Mouse (Mus musculus) gastrocnemius, adult 2 months (tissue): ENCODE measurements around the gene Syt2. TPM values are rescaled to one million over a fixed set of nuclear protein-coding genes. Genes with fewer than 3 reads are reported as not detected.

ENCODE experiments used
- DNase-seq: peaks from one replicate; pipeline ENCODE4 v3.0.0; 2022
- H3K27ac ChIP-seq: fragments of 200-600 bp; 2 replicates; pipeline ENCODE4 v1.8.1; 2022; ENCODE audit warnings: mild to moderate bottlenecking
- H3K4me3 ChIP-seq: fragments of 200-600 bp; 2 replicates; pipeline ENCODE4 v1.8.1; 2022; ENCODE audit warnings: mild to moderate bottlenecking, moderate library complexity
- CTCF ChIP-seq: fragments of 200-600 bp; IDR thresholded peaks from 2 replicates; pipeline ENCODE4 v1.8.1; 2022; ENCODE audit warnings: antibody characterized with exemption, mild to moderate bottlenecking, moderate library complexity
- intact Hi-C: fragments of 180-260 bp; cut with DNase I; formaldehyde crosslinking; loops from one replicate; pipeline ENCODE4 v1.15.1; 2025
- total RNA-seq, 2 experiments: library from RNA; stranded (reverse); gene quantifications; 2 replicates each; pipeline ENCODE4 v1.2.3; 2021

The Syt2 gene
- total RNA-seq, 2 experiments from 2014 or later, result not detected

- DNase-seq, result no peak
- intact Hi-C loops, result no loop called here
- Histone ChIP-seq H3K4me3 (no peak overlapping the region), H3K27ac (no peak overlapping the region)
- TF ChIP-seq CTCF, result no peak
Observed at GRCm38 (mm10) chr1:134741946-134742661, 95.6 kb downstream of the Syt2 start.

- 0 out of 2 replicates have a peak overlapping the region, but pooled peaks have one; percentile 5 for H3K27ac ChIP-seq
- DNase-seq, result peak; percentile 63
- intact Hi-C loops, result loop anchor here (2.0 kb wide), 2 partner anchors 83 to 109 kb away; no protein-coding TSS in a partner anchor
- H3K4me3 ChIP-seq, result peak overlapping the region; percentile 40
- peak; percentile 83 for TF ChIP-seq CTCF
Observed at GRCm38 (mm10) chr1:134745648-134746047, 99.2 kb downstream of the Syt2 start.

- TF ChIP-seq CTCF, result no peak
- DNase-seq, result peak; percentile 79
- intact Hi-C loops, result loop anchor here (2.0 kb wide), 2 partner anchors 81 to 107 kb away; no protein-coding TSS in a partner anchor
- H3K4me3 ChIP-seq, result peak overlapping the region; percentile 45
- H3K27ac ChIP-seq, result no peak overlapping the region
Observed at GRCm38 (mm10) chr1:134747236-134748174, 101.0 kb downstream of the Syt2 start.

GRCm38 (mm10) chr1:134749889-134750288, 103.4 kb downstream of the Syt2 start:
- intact Hi-C loops, result loop anchor here (10.0 kb wide), 1 partner anchor 215 kb away; the partner anchor contains the start of gene Ube2t
- no peak overlapping the region for H3K4me3 ChIP-seq
- TF ChIP-seq CTCF, result no peak
- peak; percentile 76 for DNase-seq
- H3K27ac ChIP-seq, result peak overlapping the region; percentile 24

GRCm38 (mm10) chr1:134752447-134752846, 106.0 kb downstream of the Syt2 start:
- intact Hi-C loops, result loop anchor here (10.0 kb wide), 1 partner anchor 212 kb away; the partner anchor contains the start of gene Ube2t
- Histone ChIP-seq H3K4me3 (no peak overlapping the region), H3K27ac (peak overlapping the region; percentile 88)
- no peak for DNase-seq
- TF ChIP-seq CTCF, result no peak

- peak overlapping the region; percentile 88 for H3K27ac ChIP-seq
- H3K4me3 ChIP-seq, result no peak overlapping the region
- DNase-seq, result peak; percentile 80
- intact Hi-C loops, result loop anchor here (10.0 kb wide), 1 partner anchor 211 kb away; the partner anchor contains the start of gene Ube2t
- no peak; the same call in 1 of the 2 replicates for TF ChIP-seq CTCF
Observed at GRCm38 (mm10) chr1:134753751-134754630, 107.5 kb downstream of the Syt2 start.

- no peak overlapping the region for H3K4me3 ChIP-seq
- no peak for DNase-seq
- H3K27ac ChIP-seq, result peak overlapping the region; percentile 88
- no peak for TF ChIP-seq CTCF
- intact Hi-C loops, result loop anchor here (5.0 to 10.0 kb wide), 2 partner anchors 47 to 210 kb away; partner anchors contain the start of gene Ube2t
Observed at GRCm38 (mm10) chr1:134754818-134755217, 108.3 kb downstream of the Syt2 start.

GRCm38 (mm10) chr1:134755548-134756189, 109.2 kb downstream of the Syt2 start:
- Histone ChIP-seq H3K4me3 (no peak overlapping the region), H3K27ac (peak overlapping the region; percentile 88)
- intact Hi-C loops, result loop anchor here (5.0 to 10.0 kb wide), 2 partner anchors 47 to 209 kb away; partner anchors contain the start of gene Ube2t
- no peak for TF ChIP-seq CTCF
- no peak for DNase-seq

GRCm38 (mm10) chr1:134756190-134756873, 109.9 kb downstream of the Syt2 start:
- no peak for TF ChIP-seq CTCF
- H3K4me3 ChIP-seq, result no peak overlapping the region
- peak overlapping the region; percentile 88 for H3K27ac ChIP-seq
- no peak for DNase-seq
- intact Hi-C loops, result loop anchor here (5.0 to 10.0 kb wide), 2 partner anchors 46 to 208 kb away; partner anchors contain the start of gene Ube2t

GRCm38 (mm10) chr1:134757230-134757629, 110.8 kb downstream of the Syt2 start:
- peak overlapping the region; percentile 88 for H3K27ac ChIP-seq
- TF ChIP-seq CTCF, result no peak
- H3K4me3 ChIP-seq, result no peak overlapping the region
- DNase-seq, result peak; percentile 66
- intact Hi-C loops, result loop anchor here (5.0 to 10.0 kb wide), 2 partner anchors 45 to 208 kb away; partner anchors contain the start of gene Ube2t

- no peak for TF ChIP-seq CTCF
- DNase-seq, result peak; percentile 67
Observed at GRCm38 (mm10) chr1:134759133-134759532, 112.7 kb downstream of the Syt2 start.

More at GRCm38 (mm10) chr1:134759133-134759532, 112.7 kb downstream of the Syt2 start:
- peak overlapping the region; percentile 88 for H3K27ac ChIP-seq
- no peak overlapping the region for H3K4me3 ChIP-seq
- intact Hi-C loops, result loop anchor here (5.0 to 10.0 kb wide), 2 partner anchors 43 to 206 kb away; partner anchors contain the start of gene Ube2t
